Mouse (Mus musculus) MEL (cell line): ENCODE data around the gene 1700109H08Rik. TPM values are rescaled to one million over a fixed set of nuclear protein-coding genes. Genes with fewer than 3 reads are reported as not detected.
"Not testable (repeated sequence)": the region's sequence is repeated elsewhere in the genome, so short reads cannot be mapped to it uniquely, and the experiment has no call there.

Experiments used
- DNase-seq: peaks from one replicate; pipeline ENCODE4 v3.0.0; 2011; ENCODE audit warnings: low read depth, low spot score
- H3K27ac ChIP-seq: 2 replicates; pipeline ENCODE4 v1.5.1; 2012; ENCODE audit warnings: low read depth, mild to moderate bottlenecking, control low read depth, low read length, moderate library complexity; ENCODE audit not compliant: control insufficient read depth
- H3K27me3 ChIP-seq, 2 experiments: fragments of 150-350 bp in 1 of 2; sonication (generic) in 1 of 2; 2 replicates each; pipeline ENCODE4 v1.6.1; 2012; ENCODE audit warnings: low read length in 2 of 2, mild to moderate bottlenecking in 2 of 2, improper control_type of control experiment in 1 of 2, moderate library complexity in 1 of 2; ENCODE audit not compliant: insufficient read depth in 2 of 2, control insufficient read depth in 1 of 2
- H3K36me3 ChIP-seq, 2 experiments: 2 replicates each; pipeline ENCODE4 v1.6.1; 2012 to 2014; ENCODE audit warnings: low read length in 2 of 2, improper control_type of control experiment in 1 of 2, inconsistent platforms in 1 of 2, mild to moderate bottlenecking in 1 of 2; ENCODE audit not compliant: insufficient read depth in 2 of 2, control insufficient read depth in 1 of 2
- H3K4me1 ChIP-seq, 2 experiments: fragments of 150-350 bp in 1 of 2; sonication (generic) in 1 of 2; 2 replicates each; pipeline ENCODE4 v1.6.1; 2012; ENCODE audit warnings: low read length in 2 of 2, improper control_type of control experiment in 1 of 2, mild to moderate bottlenecking in 1 of 2; ENCODE audit not compliant: insufficient read depth in 2 of 2, control insufficient read depth in 1 of 2
- H3K4me3 ChIP-seq, 2 experiments: fragments of 150-350 bp in 1 of 2; sonication (generic) in 1 of 2; 2 replicates each; pipeline ENCODE4 v1.5.1; 2012; ENCODE audit warnings: low read depth in 2 of 2, low read length in 2 of 2, mild to moderate bottlenecking in 2 of 2, moderate library complexity in 2 of 2, control low read depth in 1 of 2, improper control_type of control experiment in 1 of 2; ENCODE audit not compliant: control insufficient read depth in 1 of 2, insufficient read depth in 1 of 2
- H3K79me2 ChIP-seq: 2 replicates; pipeline ENCODE4 v1.6.1; 2012; ENCODE audit warnings: mild to moderate bottlenecking, low read length, moderate library complexity; ENCODE audit not compliant: control insufficient read depth, poor library complexity, insufficient read depth
- H3K9ac ChIP-seq: 2 replicates; pipeline ENCODE4 v1.6.1; 2012; ENCODE audit warnings: low read depth, mild to moderate bottlenecking, control low read depth, low read length, moderate library complexity; ENCODE audit not compliant: control insufficient read depth, poor library complexity, severe bottlenecking
- H3K9me3 ChIP-seq: fragments of 150-350 bp; sonication (generic); replicated peaks from 2 replicates; pipeline ENCODE4 v1.6.1; 2012; ENCODE audit warnings: mild to moderate bottlenecking, low read length, improper control_type of control experiment, moderate library complexity; ENCODE audit not compliant: insufficient read depth
- CTCF ChIP-seq, 3 experiments: IDR thresholded peaks in 2 of 3; conservative IDR thresholded peaks in 1 of 3; 2 replicates each; pipeline ENCODE4 v1.5.1; 2011 to 2012; ENCODE audit warnings: low read length in 3 of 3, low read depth in 2 of 3, mild to moderate bottlenecking in 2 of 3, improper control_type of control experiment in 1 of 3, inconsistent platforms in 1 of 3, mixed read lengths in 1 of 3, moderate library complexity in 1 of 3; ENCODE audit not compliant: control insufficient read depth in 1 of 3, insufficient read depth in 1 of 3, poor library complexity in 1 of 3, severe bottlenecking in 1 of 3
- GABPA ChIP-seq: IDR thresholded peaks from 2 replicates; pipeline ENCODE4 v1.6.1; 2012; ENCODE audit warnings: low read depth, mild to moderate bottlenecking, inconsistent platforms, low read length, improper control_type of control experiment, moderate library complexity
- GATA1 ChIP-seq: IDR thresholded peaks from 2 replicates; pipeline ENCODE4 v1.6.1; 2011; ENCODE audit warnings: low read depth, low read length, improper control_type of control experiment
- HCFC1 ChIP-seq: IDR thresholded peaks from 2 replicates; pipeline ENCODE4 v1.6.1; 2012; ENCODE audit warnings: low read depth, mild to moderate bottlenecking, inconsistent platforms, low read length, improper control_type of control experiment, moderate library complexity
- MAX ChIP-seq: IDR thresholded peaks from 2 replicates; pipeline ENCODE4 v1.6.1; 2011; ENCODE audit warnings: low read length, improper control_type of control experiment
- MXI1 ChIP-seq: IDR thresholded peaks from 2 replicates; pipeline ENCODE4 v1.6.1; 2011; ENCODE audit warnings: mild to moderate bottlenecking, low read depth, low read length, improper control_type of control experiment
- MYB ChIP-seq: IDR thresholded peaks from 2 replicates; pipeline ENCODE4 v1.6.1; 2011; ENCODE audit warnings: mild to moderate bottlenecking, low read depth, low read length, improper control_type of control experiment
- MYC ChIP-seq: IDR thresholded peaks from 2 replicates; pipeline ENCODE4 v1.6.1; 2011; ENCODE audit warnings: low read depth, mild to moderate bottlenecking, low read length, improper control_type of control experiment, moderate library complexity
- SIN3A ChIP-seq: IDR thresholded peaks from 2 replicates; pipeline ENCODE4 v1.6.1; 2012; ENCODE audit warnings: low read length, improper control_type of control experiment, inconsistent platforms
- TBP ChIP-seq: IDR thresholded peaks from 2 replicates; pipeline ENCODE4 v1.8.0; 2011; ENCODE audit warnings: low read depth, low read length, improper control_type of control experiment
- ZKSCAN1 ChIP-seq: IDR thresholded peaks from 2 replicates; pipeline ENCODE4 v1.6.1; 2012; ENCODE audit warnings: low read depth, mild to moderate bottlenecking, inconsistent platforms, low read length, improper control_type of control experiment, moderate library complexity
- ZMIZ1 ChIP-seq: IDR thresholded peaks from 2 replicates; pipeline ENCODE4 v1.6.1; 2012; ENCODE audit warnings: low read depth, mild to moderate bottlenecking, inconsistent platforms, low read length, improper control_type of control experiment, moderate library complexity
- polyA plus RNA-seq, 2 experiments: library from polyadenylated mRNA; stranded (reverse) in 1 of 2; unstranded in 1 of 2; fragments of >175 nt in 1 of 2; fragments of >200 nt in 1 of 2; gene quantifications; 2 replicates each; pipeline versions ENCODE4 v1.2.1 to v1.2.4; 2012; ENCODE audit warnings: low replicate concordance in 2 of 2, low read depth in 1 of 2; ENCODE audit not compliant: insufficient read length in 2 of 2, insufficient read depth in 1 of 2, missing spikeins in 1 of 2
- total RNA-seq: library from RNA; depleted of rRNA; stranded (reverse); fragments of 300-350 nt; gene quantifications from 2 replicates; pipeline ENCODE4 v1.2.3, GENCODE M21; 2012

1700109H08Rik gene
- total and polyA plus RNA-seq, 3 experiments, result 1.6 to 4.2 TPM; not detected in 1

- H3K4me3 ChIP-seq, result no peak overlapping the region
- no peak overlapping the region for H3K27ac ChIP-seq
- H3K27me3 ChIP-seq, result no peaks in the 10 kb centered on the region
- H3K4me1 ChIP-seq, result no peaks in the 10 kb centered on the region
- H3K9ac ChIP-seq, result no peak overlapping the region
- H3K9me3 ChIP-seq, result no peaks in the 10 kb centered on the region
- no peak for DNase-seq
- no peak for TF ChIP-seq HCFC1
- no peak for TF ChIP-seq ZMIZ1
- TF ChIP-seq, all 39 proteins: peak for 0
- Histone ChIP-seq H3K79me2 (no peaks in the 10 kb centered on the region), H3K36me3 (peaks cover 0 to 1% of the 10 kb centered on the region in 2 experiments; a peak in 1 of 4 replicates)
Observed at GRCm38 (mm10) chr5:3609241-3609640, 37.9 kb downstream of the 1700109H08Rik start.

GRCm38 (mm10) chr5:3611835-3612234, 40.5 kb downstream of the 1700109H08Rik start:
- H3K36me3 ChIP-seq, H3K27me3 ChIP-seq, DNase-seq, H3K4me1 ChIP-seq, H3K9me3 ChIP-seq, H3K4me3 ChIP-seq, H3K9ac ChIP-seq, H3K79me2 ChIP-seq, H3K27ac ChIP-seq: not testable (repeated sequence)
- TF ChIP-seq MYC, result 0 out of 2 replicates have a peak, but pooled peaks have one; percentile 25
- TF ChIP-seq CTCF (IDR thresholded peaks at IDR 0.05 in 2 of 3, conservative IDR thresholded peaks at IDR 0.05 in 1 of 3; ENCODE audit: control insufficient read depth in 1 of 3, insufficient read depth in 1 of 3, low read depth in 2 of 3, low read length in 3 of 3, poor library complexity in 1 of 3, severe bottlenecking in 1 of 3), result peak in 1 of 3 experiments; percentile 19; a peak in 2 of 6 replicates

- H3K9ac ChIP-seq, result no peak overlapping the region
- H3K4me1 ChIP-seq, result no peaks in the 10 kb centered on the region
- H3K27ac ChIP-seq, result no peak overlapping the region
- DNase-seq, result no peak
- H3K27me3 ChIP-seq, result no peaks in the 10 kb centered on the region
- H3K9me3 ChIP-seq, result no peaks in the 10 kb centered on the region
- H3K4me3 ChIP-seq, result no peak overlapping the region
- peaks cover 1% of the 10 kb centered on the region; the same call in 1 of the 2 replicates for H3K79me2 ChIP-seq
- TF ChIP-seq TBP (no peak), GABPA (no peak), MXI1 (no peak), SIN3A (no peak), MAX (no peak), ZKSCAN1 (no peak), MYB (no peak), GATA1 (no peak), HCFC1 (no peak)
- H3K36me3 ChIP-seq, result peaks cover 0 to 9% of the 10 kb centered on the region in 2 experiments; a peak in 2 of 4 replicates
Observed at GRCm38 (mm10) chr5:3620486-3620885, 49.1 kb downstream of the 1700109H08Rik start.
